Mouse (Mus musculus): Measurements from ENCODE around the gene Ngef. TPM values are rescaled to one million over a fixed set of nuclear protein-coding genes. Genes with fewer than 3 reads are reported as not detected.

Ngef gene
- 23.1 and 31.8 TPM in 2 replicates for polyA plus RNA-seq (2015; fragmentation: Nextera tagmentation; extraction: Ambion mirVana)

DNA sequence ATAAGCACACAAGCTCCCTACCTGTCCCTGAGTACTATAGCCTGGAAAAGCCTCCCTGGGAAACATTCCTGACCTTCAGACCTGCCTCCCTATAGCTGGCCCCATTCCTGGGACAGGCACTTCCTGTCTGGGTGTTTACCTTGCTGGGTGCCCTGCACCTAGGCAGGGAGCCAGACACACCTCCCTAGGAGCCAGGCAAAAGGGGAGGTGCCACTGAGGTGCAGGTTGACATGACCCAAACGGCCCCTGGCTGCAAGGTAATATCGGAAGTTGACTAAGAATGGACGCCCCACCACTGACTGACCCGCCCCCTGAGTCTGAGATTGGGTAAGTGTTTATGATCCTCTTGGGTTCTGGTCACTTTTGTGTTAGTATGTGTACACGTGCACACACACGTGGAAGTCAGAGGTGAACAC lies at the start of gene Ngef:
Ngef (minus strand) TSS at position 71 of the 416 bp plus-strand sequence.
- peak; percentile 7; the same call in 1 of the 2 replicates for ATAC-seq
- Histone ChIP-seq H3K9ac (ENCODE audit: low read depth, low read length) (no peak within 1 kb of the TSS), H3K4me3 (ENCODE audit: low read depth, low read length) (no peak within 1 kb of the TSS)

DNA sequence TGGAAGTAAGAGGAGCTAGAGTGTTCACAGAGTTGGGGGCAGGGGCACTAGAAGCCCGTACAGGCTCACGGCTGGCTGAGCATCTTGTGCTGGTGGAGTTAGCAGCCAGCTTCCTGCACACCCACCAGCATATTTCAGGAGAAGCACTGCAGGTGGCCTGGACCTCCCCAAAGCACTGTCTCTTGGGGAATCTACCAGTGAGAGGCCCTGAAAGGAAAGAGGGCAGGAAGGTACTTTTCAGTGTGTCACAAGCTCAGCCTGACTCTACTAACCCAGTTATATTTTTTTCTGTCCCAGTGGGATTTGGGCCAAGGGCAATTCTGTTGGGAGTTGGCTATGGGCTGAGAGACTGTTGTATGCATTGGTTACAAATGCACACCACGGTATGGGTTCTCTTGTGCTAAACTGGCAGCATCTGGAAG lies 48.2 kb upstream of the Ngef start:
- no peaks in the 10 kb centered on the region for H3K9me3 ChIP-seq (replicated peaks; ENCODE audit: control insufficient read depth, low read length, poor library complexity, severe bottlenecking)
- H3K4me3 ChIP-seq (ENCODE audit: low read depth, low read length) = no peak overlapping the region
- H3K27me3 ChIP-seq (ENCODE audit: control insufficient read depth, insufficient read depth, low read depth, low read length) = no peaks in the 10 kb centered on the region
- no peaks in the 10 kb centered on the region for H3K4me1 ChIP-seq (ENCODE audit: control insufficient read depth, insufficient read depth, low read length)
- no peaks in the 10 kb centered on the region for H3K36me3 ChIP-seq (ENCODE audit: control insufficient read depth, insufficient read depth, low read length)
- ATAC-seq = no peak
- H3K27ac ChIP-seq (ENCODE audit: low read length) = no peak overlapping the region
- no peak overlapping the region for H3K9ac ChIP-seq (ENCODE audit: low read depth, low read length)
- no peak overlapping the region for H3K4me2 ChIP-seq (ENCODE audit: low read length)
- 57% methylated on average over 3 of the region's 3 CpGs for WGBS

More for the DNA sequence above, at the start of gene Ngef:
- Histone ChIP-seq H3K9me3 (replicated peaks; ENCODE audit: control insufficient read depth, low read length, poor library complexity, severe bottlenecking) (no peaks in the 10 kb centered on the region), H3K36me3 (ENCODE audit: control insufficient read depth, insufficient read depth, low read length) (no peaks in the 10 kb centered on the region), H3K27me3 (ENCODE audit: control insufficient read depth, insufficient read depth, low read depth, low read length) (no peaks in the 10 kb centered on the region), H3K4me1 (ENCODE audit: control insufficient read depth, insufficient read depth, low read length) (peaks cover 12% of the 10 kb centered on the region; the same call in 1 of the 2 replicates), H3K27ac (ENCODE audit: low read length) (no peak within 1 kb of the TSS), H3K4me2 (ENCODE audit: low read length) (no peak within 1 kb of the TSS)
- WGBS = 81% methylated on average over 6 of the region's 6 CpGs

DNA sequence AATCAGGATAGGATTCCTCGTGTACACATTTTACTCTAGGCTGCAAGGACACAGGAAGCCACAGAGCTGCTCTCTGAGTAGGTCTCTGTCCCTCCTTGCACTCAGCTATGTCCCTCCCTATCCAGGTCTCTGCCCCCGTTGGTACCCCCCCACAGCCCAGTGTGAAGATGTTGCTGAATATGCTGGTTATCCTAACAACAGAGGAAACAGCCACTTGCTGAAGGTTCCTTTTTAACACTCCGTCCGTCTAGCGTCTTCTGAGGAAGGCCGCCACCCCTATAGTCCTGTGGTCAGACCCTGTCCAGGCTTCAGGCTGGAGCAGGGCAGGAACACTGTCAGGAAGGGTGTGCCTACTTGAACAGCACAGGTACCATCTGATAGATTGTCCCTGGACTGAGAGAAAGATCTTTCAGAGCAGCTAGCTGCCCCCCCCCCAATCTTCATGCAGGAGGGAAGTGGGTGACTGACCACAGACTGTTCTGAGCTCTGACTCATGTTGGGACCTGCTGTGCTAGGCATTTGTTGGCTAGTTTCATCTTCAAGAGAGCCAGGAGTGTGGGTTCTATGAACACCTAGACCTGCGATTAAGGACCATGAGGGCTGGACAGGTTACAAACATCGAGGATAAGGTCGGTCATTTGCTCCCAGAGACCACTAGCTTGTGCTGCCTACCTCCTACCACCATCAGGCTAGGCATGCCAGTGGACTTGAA lies 47.6 kb upstream of the Ngef start:
- 89% methylated on average over 9 of the region's 9 CpGs for WGBS
- no peaks in the 10 kb centered on the region for H3K27me3 ChIP-seq (ENCODE audit: control insufficient read depth, insufficient read depth, low read depth, low read length)
- no peak overlapping the region for H3K27ac ChIP-seq (ENCODE audit: low read length)
- no peak overlapping the region for H3K9ac ChIP-seq (ENCODE audit: low read depth, low read length)
- H3K36me3 ChIP-seq (ENCODE audit: control insufficient read depth, insufficient read depth, low read length) = no peaks in the 10 kb centered on the region
- H3K9me3 ChIP-seq (replicated peaks; ENCODE audit: control insufficient read depth, low read length, poor library complexity, severe bottlenecking) = no peaks in the 10 kb centered on the region
- no peak for ATAC-seq
- H3K4me1 ChIP-seq (ENCODE audit: control insufficient read depth, insufficient read depth, low read length) = no peaks in the 10 kb centered on the region
- no peak overlapping the region for H3K4me2 ChIP-seq (ENCODE audit: low read length)
- no peak overlapping the region for H3K4me3 ChIP-seq (ENCODE audit: low read depth, low read length)

DNA sequence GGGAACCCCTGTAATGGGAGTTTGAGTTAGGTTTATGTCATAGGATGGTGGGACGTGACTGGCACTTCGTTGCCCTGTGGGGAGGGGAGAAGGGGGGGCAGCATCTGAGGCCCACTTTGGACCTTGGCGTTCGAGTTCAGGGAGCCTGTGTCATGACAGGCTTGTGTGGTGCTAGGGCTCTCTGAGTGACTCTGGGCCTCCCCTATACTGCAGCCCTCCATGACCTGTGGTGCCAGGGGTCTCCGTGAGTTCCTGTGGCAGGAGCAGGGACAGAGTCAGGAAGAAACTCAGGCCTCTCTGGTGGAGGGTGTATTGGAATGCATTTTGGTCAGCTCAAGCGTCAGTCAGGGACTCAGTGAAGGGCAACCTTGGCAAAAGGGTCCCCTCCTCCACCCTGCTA lies 47.0 kb upstream of the Ngef start:
- WGBS = 94% methylated on average over 6 of the region's 6 CpGs
- Histone ChIP-seq H3K4me2 (ENCODE audit: low read length) (no peak overlapping the region), H3K36me3 (ENCODE audit: control insufficient read depth, insufficient read depth, low read length) (no peaks in the 10 kb centered on the region), H3K27me3 (ENCODE audit: control insufficient read depth, insufficient read depth, low read depth, low read length) (no peaks in the 10 kb centered on the region), H3K9me3 (replicated peaks; ENCODE audit: control insufficient read depth, low read length, poor library complexity, severe bottlenecking) (no peaks in the 10 kb centered on the region), H3K9ac (ENCODE audit: low read depth, low read length) (no peak overlapping the region), H3K27ac (ENCODE audit: low read length) (no peak overlapping the region), H3K4me3 (ENCODE audit: low read depth, low read length) (no peak overlapping the region), H3K4me1 (ENCODE audit: control insufficient read depth, insufficient read depth, low read length) (no peaks in the 10 kb centered on the region)
- ATAC-seq = no peak

DNA sequence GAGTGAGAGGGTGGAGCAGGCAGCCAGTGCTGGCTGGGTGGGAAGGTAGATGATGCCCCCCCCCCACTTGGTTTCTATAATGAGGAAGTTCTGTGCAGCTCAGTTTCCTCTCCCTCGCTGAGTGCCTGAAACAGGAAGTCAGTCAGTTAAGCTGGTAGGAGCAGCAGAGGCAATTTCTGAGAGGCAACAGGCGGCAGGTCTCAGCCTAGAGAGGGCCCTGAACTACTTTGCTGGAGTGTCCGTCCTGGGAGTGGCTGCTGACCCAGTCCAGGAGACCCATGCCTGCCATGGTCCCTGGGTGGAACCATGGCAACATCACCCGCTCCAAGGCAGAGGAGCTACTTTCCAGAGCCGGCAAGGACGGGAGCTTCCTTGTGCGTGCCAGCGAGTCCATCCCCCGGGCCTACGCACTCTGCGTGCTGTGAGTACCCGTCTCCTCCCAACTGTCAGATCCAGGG lies 46.6 kb upstream of the Ngef start, which contains the start of gene Inpp5d:
Inpp5d (plus strand) TSS at position 102 of the 458 bp plus-strand sequence.
- no peak within 1 kb of the TSS for H3K4me3 ChIP-seq (ENCODE audit: low read depth, low read length)
- WGBS = 88% methylated on average over 12 of the region's 12 CpGs
- H3K4me2 ChIP-seq (ENCODE audit: low read length) = no peak within 1 kb of the TSS

DNA sequence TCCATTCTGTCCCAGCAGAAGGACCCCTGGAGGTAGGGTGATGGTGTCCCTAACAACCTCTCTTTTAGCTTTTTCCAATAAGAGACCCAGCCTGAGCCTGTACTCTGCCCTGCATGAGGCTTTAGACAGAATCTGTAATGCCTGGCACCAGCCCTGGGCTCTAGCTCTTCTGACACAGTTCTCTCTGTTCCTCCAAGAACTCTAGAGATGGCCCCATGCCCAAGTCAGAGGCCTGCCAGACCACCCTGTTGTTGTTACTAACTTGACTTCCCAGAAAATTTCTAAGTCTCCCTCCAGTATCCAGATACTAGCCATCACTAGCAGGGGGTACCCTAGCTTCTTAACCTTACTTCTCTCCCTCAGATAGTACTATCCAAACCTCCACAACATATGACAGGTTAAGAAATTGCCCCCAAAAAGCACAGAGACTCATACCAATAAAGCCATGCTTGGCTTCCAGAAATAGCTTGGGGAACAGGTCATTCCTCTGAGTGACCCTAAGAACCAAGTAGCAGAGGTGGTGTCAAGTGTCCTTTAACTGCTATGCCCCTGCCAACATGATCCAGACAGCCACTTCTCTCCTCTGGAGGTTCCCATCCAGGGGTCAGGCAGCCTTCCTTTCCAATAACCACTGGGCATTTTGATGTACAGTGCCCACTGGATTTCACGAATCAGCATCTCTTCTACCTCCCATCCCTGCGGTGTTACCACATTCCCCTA lies 41.1 kb upstream of the Ngef start:
- Histone ChIP-seq H3K9me3 (replicated peaks; ENCODE audit: control insufficient read depth, low read length, poor library complexity, severe bottlenecking) (no peaks in the 10 kb centered on the region), H3K4me2 (ENCODE audit: low read length) (no peak overlapping the region), H3K27me3 (ENCODE audit: control insufficient read depth, insufficient read depth, low read depth, low read length) (no peaks in the 10 kb centered on the region), H3K9ac (ENCODE audit: low read depth, low read length) (no peak overlapping the region), H3K36me3 (ENCODE audit: control insufficient read depth, insufficient read depth, low read length) (no peaks in the 10 kb centered on the region), H3K4me1 (ENCODE audit: control insufficient read depth, insufficient read depth, low read length) (no peaks in the 10 kb centered on the region), H3K27ac (ENCODE audit: low read length) (no peak overlapping the region), H3K4me3 (ENCODE audit: low read depth, low read length) (no peak overlapping the region)
- 88% methylated on average over 2 of the region's 2 CpGs for WGBS
- ATAC-seq = no peak

More for the DNA sequence above, 46.6 kb upstream of the Ngef start, which contains the start of gene Inpp5d:
- H3K36me3 ChIP-seq (ENCODE audit: control insufficient read depth, insufficient read depth, low read length) = no peaks in the 10 kb centered on the region
- H3K4me1 ChIP-seq (ENCODE audit: control insufficient read depth, insufficient read depth, low read length) = no peaks in the 10 kb centered on the region
- no peaks in the 10 kb centered on the region for H3K9me3 ChIP-seq (replicated peaks; ENCODE audit: control insufficient read depth, low read length, poor library complexity, severe bottlenecking)
- H3K9ac ChIP-seq (ENCODE audit: low read depth, low read length) = no peak within 1 kb of the TSS
- ATAC-seq = no peak
- no peaks in the 10 kb centered on the region for H3K27me3 ChIP-seq (ENCODE audit: control insufficient read depth, insufficient read depth, low read depth, low read length)
- H3K27ac ChIP-seq (ENCODE audit: low read length) = no peak within 1 kb of the TSS

DNA sequence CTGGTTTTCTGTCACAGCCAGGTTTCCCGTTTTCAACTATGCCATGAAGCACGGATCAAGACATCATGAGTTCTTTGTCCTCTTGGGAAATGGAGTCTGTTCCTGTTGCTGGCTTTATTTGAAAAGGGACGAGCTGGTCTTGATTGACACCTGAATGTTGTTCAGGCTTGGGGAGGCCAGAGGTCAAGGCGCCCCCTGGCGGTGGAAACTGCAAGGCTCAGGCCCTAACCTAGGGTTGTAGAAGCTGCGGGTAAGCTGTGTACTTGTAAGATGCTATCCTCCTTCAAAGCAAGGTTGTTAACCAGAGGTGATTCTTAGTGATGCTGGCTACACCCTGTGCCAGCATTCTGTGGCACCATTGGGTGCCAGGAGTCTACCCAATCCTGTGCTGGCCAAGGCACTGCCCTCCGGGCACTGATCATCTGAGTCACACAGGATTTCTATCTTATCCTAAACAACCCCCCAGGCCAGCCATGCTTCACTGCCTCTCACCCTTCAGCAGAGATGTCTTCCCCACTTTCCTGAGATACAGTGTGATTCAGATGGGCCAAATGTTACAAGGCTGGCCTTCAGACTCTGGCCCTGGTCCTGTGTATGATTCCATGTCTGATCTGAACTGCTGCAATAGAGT lies 34.9 kb upstream of the Ngef start:
- ATAC-seq = no peak
- H3K4me3 ChIP-seq (ENCODE audit: low read depth, low read length) = no peak overlapping the region
- H3K4me2 ChIP-seq (ENCODE audit: low read length) = no peak overlapping the region
- no peak overlapping the region for H3K9ac ChIP-seq (ENCODE audit: low read depth, low read length)
- no peaks in the 10 kb centered on the region for H3K27me3 ChIP-seq (ENCODE audit: control insufficient read depth, insufficient read depth, low read depth, low read length)
- no peaks in the 10 kb centered on the region for H3K9me3 ChIP-seq (replicated peaks; ENCODE audit: control insufficient read depth, low read length, poor library complexity, severe bottlenecking)
- no peaks in the 10 kb centered on the region for H3K36me3 ChIP-seq (ENCODE audit: control insufficient read depth, insufficient read depth, low read length)
- 26% methylated on average over 7 of the region's 7 CpGs for WGBS
- no peaks in the 10 kb centered on the region for H3K4me1 ChIP-seq (ENCODE audit: control insufficient read depth, insufficient read depth, low read length)
- no peak overlapping the region for H3K27ac ChIP-seq (ENCODE audit: low read length)

DNA sequence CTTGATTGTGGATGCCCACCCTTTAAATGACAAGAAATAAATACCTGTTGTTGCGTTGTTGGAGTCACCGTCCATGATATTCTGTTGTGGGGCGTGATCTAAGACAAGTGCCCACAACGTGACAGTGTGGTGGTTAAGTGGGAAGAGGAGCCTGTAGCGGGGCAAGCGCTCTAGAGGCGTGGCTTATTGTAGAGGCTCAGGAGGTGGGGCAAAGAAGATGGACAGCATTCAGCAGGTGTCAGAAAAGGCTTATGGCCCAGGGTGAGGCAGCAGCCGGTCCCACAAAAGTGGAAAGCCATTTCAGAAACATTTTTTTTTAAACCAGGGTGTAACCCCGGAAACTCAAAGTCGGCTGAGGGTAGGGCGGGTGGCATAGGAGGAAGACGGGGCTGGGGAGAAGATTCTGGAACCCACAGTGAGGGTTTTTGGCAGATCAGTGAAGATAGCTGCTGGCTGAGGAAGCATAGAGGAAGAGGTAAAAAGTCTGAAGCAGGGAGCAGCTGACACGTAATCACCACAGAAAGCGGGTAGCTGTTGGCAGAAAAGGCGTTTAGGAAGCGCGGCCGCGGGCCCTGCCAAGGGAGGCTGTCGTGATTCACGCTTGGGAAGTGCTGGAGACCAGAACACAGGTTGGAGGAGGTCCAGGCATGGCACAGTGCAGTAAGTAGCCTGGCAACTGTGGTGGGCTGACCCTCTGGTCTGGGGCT lies 33.9 kb upstream of the Ngef start:
- no peak overlapping the region for H3K4me3 ChIP-seq (ENCODE audit: low read depth, low read length)
- WGBS = 77% methylated on average over 21 of the region's 21 CpGs
- H3K36me3 ChIP-seq (ENCODE audit: control insufficient read depth, insufficient read depth, low read length) = no peaks in the 10 kb centered on the region
- peak; percentile 83; the same call in 1 of the 2 replicates for ATAC-seq
- no peak overlapping the region for H3K27ac ChIP-seq (ENCODE audit: low read length)
- no peaks in the 10 kb centered on the region for H3K4me1 ChIP-seq (ENCODE audit: control insufficient read depth, insufficient read depth, low read length)
- no peak overlapping the region for H3K9ac ChIP-seq (ENCODE audit: low read depth, low read length)
- H3K27me3 ChIP-seq (ENCODE audit: control insufficient read depth, insufficient read depth, low read depth, low read length) = no peaks in the 10 kb centered on the region
- H3K9me3 ChIP-seq (replicated peaks; ENCODE audit: control insufficient read depth, low read length, poor library complexity, severe bottlenecking) = no peaks in the 10 kb centered on the region
- no peak overlapping the region for H3K4me2 ChIP-seq (ENCODE audit: low read length)
